Mouse (Mus musculus): ENCODE measurements around the gene Galnt15.

Galnt15 gene

GRCm38 (mm10) chr14:32036482-32036881 lies 7.7 kb downstream of the Galnt15 start:
- no peak for DNase-seq (ENCODE audit: low spot score in 2 of 2)

DNA sequence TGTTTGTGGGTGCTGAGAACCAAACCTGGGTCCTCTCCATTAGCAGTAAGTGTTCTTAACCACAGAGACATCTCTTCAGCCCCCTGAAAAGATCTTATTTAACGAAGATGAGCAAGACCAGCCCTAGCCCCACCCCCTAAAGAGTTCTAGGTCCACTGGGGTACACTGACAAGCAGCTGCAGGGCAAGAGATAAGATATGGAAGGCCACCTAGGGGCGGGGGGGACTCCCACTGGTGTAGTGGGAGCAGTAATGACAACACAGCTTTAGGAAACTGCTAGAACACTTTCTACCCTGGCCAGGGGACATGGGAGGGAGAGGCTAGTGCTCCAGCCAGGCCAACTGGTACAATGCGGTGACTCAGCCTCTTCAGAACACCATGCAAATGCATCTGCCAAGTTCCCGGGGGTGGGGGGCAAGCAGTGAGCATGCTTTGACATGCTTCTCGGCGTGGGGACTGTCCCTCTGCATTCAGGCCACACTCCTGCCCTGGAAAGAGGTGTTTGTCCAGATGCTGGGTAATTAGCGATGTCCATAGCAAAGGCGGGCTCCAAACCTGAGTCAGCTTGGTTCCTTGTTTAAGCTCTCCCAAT lies 9.0 kb downstream of the Galnt15 start:
- no peak for DNase-seq (ENCODE audit: low spot score in 2 of 2)

DNA sequence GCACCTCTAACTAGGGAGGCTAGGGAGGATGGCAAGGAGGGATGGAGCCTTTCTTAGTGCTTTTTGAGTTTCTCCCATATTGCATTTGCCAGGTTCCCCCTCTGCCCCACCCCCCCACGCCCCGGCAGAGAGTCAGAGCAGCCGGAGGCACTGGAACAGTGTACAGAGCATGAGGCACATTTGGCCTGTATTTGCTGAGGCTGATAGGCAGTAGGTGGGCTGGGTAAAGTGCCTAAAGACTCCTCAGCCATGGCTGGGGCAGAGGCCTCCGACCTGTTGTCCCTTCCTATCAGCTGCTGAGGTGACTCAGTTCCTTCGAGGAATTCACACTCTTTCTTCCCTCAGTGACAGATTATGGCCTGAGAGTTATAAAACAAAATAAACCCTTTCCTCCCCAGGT lies 13.3 kb downstream of the Galnt15 start:
- no peak for DNase-seq (ENCODE audit: low spot score in 2 of 2)

- DNase-seq (ENCODE audit: low spot score in 2 of 2) = no peak
Observed at GRCm38 (mm10) chr14:32046357-32046756, 17.6 kb downstream of the Galnt15 start.

- DNase-seq (ENCODE audit: low spot score in 2 of 2) = no peak
Observed at GRCm38 (mm10) chr14:32050171-32050570, 21.4 kb downstream of the Galnt15 start.

DNA sequence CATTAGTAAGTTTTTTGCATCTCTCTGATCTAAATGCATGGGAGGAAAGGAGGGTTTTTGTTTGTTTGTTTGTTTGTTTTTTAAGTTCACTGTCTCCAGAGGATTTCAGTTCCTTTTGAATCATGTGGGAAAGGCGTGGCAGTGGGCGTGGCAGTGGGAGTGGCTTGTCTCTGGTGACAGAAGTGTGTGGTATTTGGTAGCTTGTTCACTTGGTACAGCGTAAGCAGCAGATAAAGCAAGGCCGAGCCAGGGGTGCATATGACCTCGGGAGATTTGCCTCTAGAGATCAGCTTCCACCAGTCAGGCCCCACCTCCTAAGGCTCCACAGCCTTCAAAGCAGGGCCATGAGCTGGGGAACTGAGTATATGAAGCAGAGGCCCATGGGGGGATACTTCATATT lies 25.1 kb downstream of the Galnt15 start:
- DNase-seq (ENCODE audit: low spot score in 2 of 2) = no peak

GRCm38 (mm10) chr14:32054788-32055187 lies 26.0 kb downstream of the Galnt15 start:
- DNase-seq (ENCODE audit: low spot score in 2 of 2) = no peak

GRCm38 (mm10) chr14:32055781-32056180 lies 27.0 kb downstream of the Galnt15 start:
- no peak for DNase-seq (ENCODE audit: low spot score in 2 of 2)

- no peak for DNase-seq (ENCODE audit: low spot score in 2 of 2)
Observed at GRCm38 (mm10) chr14:32056675-32057074, 27.9 kb downstream of the Galnt15 start.

DNA sequence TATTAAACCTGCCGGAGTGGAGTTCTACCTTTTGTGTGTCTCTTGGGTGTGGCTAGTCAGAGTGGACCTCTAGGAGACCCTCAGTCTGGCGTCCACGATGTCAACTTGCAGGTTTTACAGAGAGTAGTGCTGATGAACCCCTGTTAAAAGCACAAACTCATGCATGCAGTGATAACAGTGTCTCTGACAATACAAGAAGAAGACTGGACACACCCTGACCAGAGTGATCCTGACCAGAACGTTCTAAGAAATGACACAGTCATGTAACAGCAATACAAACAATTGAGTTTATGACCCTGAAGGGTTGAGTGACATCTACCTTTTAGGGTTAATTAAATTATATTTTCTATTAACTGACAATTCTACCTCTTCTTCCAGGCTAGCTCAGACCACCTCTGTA lies 28.9 kb downstream of the Galnt15 start:
- no peak for DNase-seq (ENCODE audit: low spot score in 2 of 2)

GRCm38 (mm10) chr14:32061398-32061797 lies 32.6 kb downstream of the Galnt15 start:
- no peak for DNase-seq (ENCODE audit: low spot score in 2 of 2)

DNA sequence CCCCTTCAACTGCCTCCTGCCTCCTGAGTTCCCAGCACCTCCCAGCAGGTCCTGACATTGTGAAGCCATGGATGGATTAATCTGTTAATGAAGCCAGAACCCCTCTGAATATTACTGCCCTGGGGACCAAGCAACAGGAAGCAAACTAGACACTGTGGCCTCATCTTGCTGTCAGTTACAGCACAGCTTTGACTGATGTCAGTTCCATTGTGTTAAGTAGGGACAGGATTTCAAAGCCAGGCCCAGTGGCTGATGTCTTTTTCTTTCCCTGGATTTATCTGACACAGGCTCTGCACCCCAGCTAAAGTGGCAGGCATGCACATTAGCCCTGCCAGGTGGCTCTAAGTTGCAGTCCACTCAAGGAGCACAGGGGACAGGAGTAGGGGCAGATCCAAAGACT lies 44.0 kb downstream of the Galnt15 start:
- no peak for DNase-seq (ENCODE audit: low spot score in 2 of 2)

DNA sequence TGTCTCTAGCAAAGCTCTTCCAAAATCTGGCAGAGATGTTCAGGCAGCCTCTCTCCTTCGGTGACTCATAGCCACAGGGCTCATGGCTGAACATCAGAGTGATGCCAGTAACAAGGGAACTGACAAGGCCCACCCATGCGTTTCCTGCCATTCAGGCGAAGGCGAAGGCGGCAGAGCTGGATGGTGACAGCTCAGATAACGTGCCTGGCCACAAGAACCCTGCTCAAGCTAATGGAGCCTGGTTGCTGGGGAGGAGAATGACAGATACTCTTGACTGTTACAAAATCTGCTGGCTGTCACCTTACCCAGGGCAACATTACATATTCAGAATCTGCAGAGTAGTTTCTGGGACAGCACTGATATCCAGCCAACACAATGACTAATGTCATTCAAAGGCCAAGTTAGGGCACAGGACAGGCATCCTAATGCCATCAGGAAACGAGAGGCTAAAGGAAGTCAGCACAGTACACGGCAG lies 44.5 kb downstream of the Galnt15 start:
- no peak for DNase-seq (ENCODE audit: low spot score in 2 of 2)

GRCm38 (mm10) chr14:32073901-32074300 lies 45.1 kb downstream of the Galnt15 start:
- DNase-seq (ENCODE audit: low spot score in 2 of 2) = no peak

- peak in 1 of 2 experiments; percentile 48 for DNase-seq (ENCODE audit: low spot score in 2 of 2)
Observed at GRCm38 (mm10) chr14:32076896-32077575, 48.2 kb downstream of the Galnt15 start.

GRCm38 (mm10) chr14:32081026-32081425 lies 52.2 kb downstream of the Galnt15 start:
- DNase-seq (ENCODE audit: low spot score in 2 of 2) = no peak

DNA sequence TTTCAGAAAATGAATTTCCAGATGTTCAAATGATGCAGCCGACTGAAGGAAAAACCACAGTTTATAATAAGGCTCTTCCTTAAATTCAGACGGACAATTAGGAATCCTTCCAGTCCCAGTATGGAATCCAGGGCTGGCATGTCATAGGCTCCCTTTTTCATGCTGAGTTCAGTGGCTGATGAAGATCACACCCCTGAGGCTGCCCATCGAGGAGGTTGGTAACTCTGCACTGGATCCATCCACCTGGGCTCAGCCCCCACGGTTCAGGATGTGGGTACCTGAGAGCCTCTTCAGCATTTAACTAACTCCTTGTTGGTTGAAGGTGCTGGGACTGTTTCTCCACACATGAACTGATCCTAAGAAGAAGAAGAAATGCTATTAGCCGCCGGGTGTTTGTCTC lies 54.1 kb downstream of the Galnt15 start:
- no peak for DNase-seq (ENCODE audit: low spot score in 2 of 2)

GRCm38 (mm10) chr14:32083466-32083865 lies 54.7 kb downstream of the Galnt15 start:
- no peak for DNase-seq (ENCODE audit: low spot score in 2 of 2)

DNA sequence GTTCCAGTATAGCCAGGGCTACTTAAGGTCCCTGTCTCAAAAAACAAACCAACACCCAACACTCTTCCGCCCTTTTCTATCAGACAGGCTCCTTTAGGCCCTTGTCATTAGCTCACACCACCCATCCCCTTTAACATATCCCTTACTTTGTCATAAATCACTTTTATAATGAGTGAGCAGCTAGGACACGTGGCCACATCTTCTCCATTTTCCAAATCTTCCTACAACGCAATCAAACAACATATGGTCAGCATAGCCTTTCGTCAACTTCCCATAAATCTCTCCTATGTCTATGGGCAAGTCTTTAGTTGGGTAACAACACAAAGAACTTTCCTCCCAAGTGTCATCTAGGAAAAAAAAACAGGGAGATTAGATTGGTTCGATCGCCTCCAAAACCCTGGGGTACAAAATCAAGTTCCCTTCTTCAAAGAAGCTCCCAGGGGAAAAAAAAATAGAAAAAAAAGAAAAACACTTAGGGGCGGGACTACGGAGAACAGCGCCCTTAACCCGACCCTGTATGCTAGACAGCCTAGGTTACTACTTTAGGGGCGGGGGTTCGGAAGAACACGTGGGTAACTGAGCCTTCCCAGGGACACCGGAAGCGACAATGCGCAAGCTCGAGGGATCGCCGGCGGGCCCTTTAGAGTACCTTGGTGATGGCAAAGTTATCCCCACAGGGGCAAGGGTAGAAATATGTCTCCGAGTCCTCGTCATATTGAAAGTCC lies 56.1 kb downstream of the Galnt15 start, which contains the start of gene Oxnad1:
Oxnad1 (plus strand) TSS at position 614 of the 725 bp plus-strand sequence.
- DNase-seq (ENCODE audit: low spot score in 2 of 2) = no peak

GRCm38 (mm10) chr14:32085486-32086201 lies 56.9 kb downstream of the Galnt15 start, which contains the start of gene Dph3:
Gene Dph3, minus strand, starts transcription at chr14:32085729.
- DNase-seq (ENCODE audit: low spot score in 2 of 2) = peak; percentile 98 to 99

DNA sequence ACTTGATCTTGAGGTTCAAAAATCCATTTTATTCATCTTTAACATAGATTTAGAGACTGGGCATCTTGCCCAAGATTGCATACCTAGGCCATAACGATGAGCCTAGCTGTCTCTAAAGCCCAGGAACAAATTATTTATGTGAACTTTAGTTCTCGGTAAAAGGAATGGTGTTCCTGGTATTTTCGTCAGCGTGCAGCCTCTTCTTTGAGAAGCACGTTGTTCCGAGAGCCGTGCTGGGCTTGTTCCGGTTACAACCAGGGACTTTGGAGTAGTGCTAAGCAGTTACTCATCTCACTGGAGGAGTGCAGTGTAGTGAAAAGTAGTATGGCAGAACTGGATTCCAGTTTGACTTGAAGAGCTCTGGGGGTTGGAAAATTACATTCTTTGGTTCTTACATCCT lies 57.4 kb downstream of the Galnt15 start:
- no peak for DNase-seq (ENCODE audit: low spot score in 2 of 2)
